Mouse (Mus musculus) kidney, adult 11 months (tissue): ENCODE measurements around the gene Tmem266.

Experiments used
- DNase-seq: peaks from one replicate; pipeline ENCODE4 v3.0.0; 2022

The Tmem266 gene

GRCm38 (mm10) chr9:55404976-55405702 is 78.4 kb downstream of the Tmem266 start:
- DNase-seq = no peak

- DNase-seq = no peak
These were observed 80.1 kb downstream of the Tmem266 start for GRCm38 (mm10) chr9:55406773-55407172.

- DNase-seq = no peak
These were observed 82.1 kb downstream of the Tmem266 start for GRCm38 (mm10) chr9:55408851-55409250.

GRCm38 (mm10) chr9:55409833-55410232 is 83.1 kb downstream of the Tmem266 start:
- no peak for DNase-seq

- no peak for DNase-seq
These were observed 83.7 kb downstream of the Tmem266 start for GRCm38 (mm10) chr9:55410430-55410829.

- DNase-seq = no peak
These were observed 84.4 kb downstream of the Tmem266 start for GRCm38 (mm10) chr9:55411154-55411553.

- no peak for DNase-seq
These were observed 95.1 kb downstream of the Tmem266 start for GRCm38 (mm10) chr9:55421786-55422185.

GRCm38 (mm10) chr9:55423451-55424424 is 97.0 kb downstream of the Tmem266 start:
- no peak for DNase-seq

- DNase-seq = no peak
These were observed 98.6 kb downstream of the Tmem266 start for GRCm38 (mm10) chr9:55425271-55425810.

- DNase-seq = peak; percentile 76
These were observed 102.7 kb downstream of the Tmem266 start for GRCm38 (mm10) chr9:55429242-55429975.

- peak; percentile 51 for DNase-seq
These were observed 103.4 kb downstream of the Tmem266 start for GRCm38 (mm10) chr9:55430133-55430532.

- DNase-seq = no peak
These were observed 105.9 kb downstream of the Tmem266 start for GRCm38 (mm10) chr9:55432306-55433289.

GRCm38 (mm10) chr9:55433875-55434274 is 107.2 kb downstream of the Tmem266 start:
- no peak for DNase-seq

- DNase-seq = no peak
These were observed 111.7 kb downstream of the Tmem266 start for GRCm38 (mm10) chr9:55438433-55438832.

- no peak for DNase-seq
These were observed 112.6 kb downstream of the Tmem266 start for GRCm38 (mm10) chr9:55439206-55439780.

GRCm38 (mm10) chr9:55447509-55447908 is 120.8 kb downstream of the Tmem266 start:
- no peak for DNase-seq

GRCm38 (mm10) chr9:55449108-55449507 is 122.4 kb downstream of the Tmem266 start:
- no peak for DNase-seq

GRCm38 (mm10) chr9:55450035-55450434 is 123.3 kb downstream of the Tmem266 start:
- no peak for DNase-seq

- no peak for DNase-seq
These were observed 124.7 kb downstream of the Tmem266 start for GRCm38 (mm10) chr9:55451426-55451825.

GRCm38 (mm10) chr9:55452906-55453305 is 126.2 kb downstream of the Tmem266 start:
- no peak for DNase-seq

- DNase-seq = no peak
These were observed 126.7 kb downstream of the Tmem266 start for GRCm38 (mm10) chr9:55453366-55453765.
